Comparison of ENCODE assay signal across 8 mouse cellular contexts in the genomic region with DNA sequence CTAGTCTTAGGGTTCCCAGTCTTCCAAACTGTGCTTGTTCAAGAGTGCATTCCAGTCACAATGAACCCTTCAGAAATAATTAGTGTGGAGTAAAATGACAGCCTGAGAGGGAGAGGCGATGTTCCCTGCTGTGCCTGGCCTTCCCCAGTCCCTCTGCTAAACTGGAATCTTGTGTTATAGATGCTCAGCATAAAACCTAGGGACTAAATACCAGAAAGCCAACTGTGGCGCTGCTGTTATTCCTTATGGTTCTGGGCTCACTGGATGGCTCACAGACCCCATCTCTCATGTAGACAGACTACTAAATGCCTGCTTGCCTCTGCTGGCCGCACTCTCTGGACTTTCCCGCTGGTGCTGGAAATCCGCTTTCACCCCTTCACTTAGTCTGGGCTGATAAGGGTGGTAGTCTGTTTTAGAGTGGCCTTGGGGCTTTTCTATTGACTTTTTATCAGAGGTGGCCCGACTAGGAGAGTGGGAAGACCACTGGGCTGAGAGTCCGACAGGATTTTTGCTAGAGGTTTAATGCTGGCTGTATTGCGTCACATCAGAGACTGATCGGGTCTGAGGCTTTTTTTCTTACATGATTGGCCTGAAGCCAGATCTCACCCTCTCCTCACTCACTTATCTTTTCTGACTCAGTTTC. TPM values are rescaled to one million over a fixed set of nuclear protein-coding genes. Genes with fewer than 3 reads are reported as not detected.
DNase-seq lines count a peak whose midpoint lies in the region; ATAC-seq lines count a peak whose summit lies in the region.

No protein-coding gene starts in this region.

- peak overlapping the region; percentile 98 for H3K4me2 ChIP-seq in lung, embryonic 15.5 days
- peak overlapping the region; percentile 100 for H3K4me2 ChIP-seq in hindbrain, embryonic 16.5 days (ENCODE audit: low read length)

- 9% methylated on average over 9 of the region's 9 CpGs for WGBS in lung, embryonic 15.5 days
- WGBS in embryonic facial prominence, embryonic 10.5 days: 18% methylated on average over 9 of the region's 9 CpGs
- 27% methylated on average over 9 of the region's 9 CpGs for WGBS in hindbrain, embryonic 16.5 days

- peak overlapping the region; percentile 75 for H3K4me3 ChIP-seq in lung, embryonic 15.5 days
- H3K4me3 ChIP-seq in embryonic facial prominence, embryonic 10.5 days: peak overlapping the region; percentile 82
- H3K4me3 ChIP-seq in hindbrain, embryonic 16.5 days (ENCODE audit: low read length): peak overlapping the region; percentile 69

- peak overlapping the region; percentile 20; the same call in 1 of the 2 replicates for H3K9ac ChIP-seq in lung, embryonic 15.5 days
- H3K9ac ChIP-seq in hindbrain, embryonic 16.5 days (ENCODE audit: low read depth, low read length): peak overlapping the region; percentile 9; the same call in 1 of the 2 replicates

- peaks cover 32% of the 10 kb centered on the region for H3K4me1 ChIP-seq in lung, embryonic 15.5 days
- H3K4me1 ChIP-seq in embryonic facial prominence, embryonic 10.5 days: peaks cover 59% of the 10 kb centered on the region
- H3K4me1 ChIP-seq in hindbrain, embryonic 16.5 days (ENCODE audit: control insufficient read depth, insufficient read depth, low read depth, low read length): peaks cover 16% of the 10 kb centered on the region

- H3K27ac ChIP-seq in lung, embryonic 15.5 days: peak overlapping the region; percentile 11; the same call in 1 of the 2 replicates
- H3K27ac ChIP-seq in embryonic facial prominence, embryonic 10.5 days (replicated peaks): no peak overlapping the region
- no peak overlapping the region for H3K27ac ChIP-seq in hindbrain, embryonic 16.5 days (ENCODE audit: low read depth, low read length)

- intact Hi-C loops in left cerebral cortex, postnatal 36 days (cut with DNase I): no loop called here

- no peaks in the 10 kb centered on the region for H3K9me3 ChIP-seq in lung, embryonic 15.5 days
- H3K9me3 ChIP-seq in embryonic facial prominence, embryonic 10.5 days: no peaks in the 10 kb centered on the region
- peaks cover 2% of the 10 kb centered on the region; the same call in 1 of the 2 replicates for H3K9me3 ChIP-seq in hindbrain, embryonic 16.5 days (ENCODE audit: control insufficient read depth, low read length)

- H3K36me3 ChIP-seq in lung, embryonic 15.5 days: no peaks in the 10 kb centered on the region
- no peaks in the 10 kb centered on the region for H3K36me3 ChIP-seq in embryonic facial prominence, embryonic 10.5 days (replicated peaks)
- H3K36me3 ChIP-seq in hindbrain, embryonic 16.5 days (ENCODE audit: control insufficient read depth, insufficient read depth, low read length): no peaks in the 10 kb centered on the region

- no peak for ATAC-seq in lung, embryonic 15.5 days (ENCODE audit: borderline replicate concordance, extremely low read depth, low FRiP score, low TSS enrichment)
- no peak for ATAC-seq in hindbrain, embryonic 16.5 days
- no peak for ATAC-seq in erythroid progenitor cell, adult 5-6 weeks (replicated peaks; ENCODE audit: low FRiP score, poor library complexity, severe bottlenecking)

- DNase-seq in lung, adult 18-20 months: no peak
- peak; percentile 38 for DNase-seq in embryonic facial prominence, embryonic 10.5 days (ENCODE audit: low spot score)
- peak; percentile 43 for DNase-seq in neural tube, embryonic 10.5 days (ENCODE audit: extremely low spot score, low spot score)
- DNase-seq in spleen, postnatal 10 days (ENCODE audit: low spot score in 2 of 2): no peak
- no peak for DNase-seq in left cerebral cortex, postnatal 36 days (ENCODE audit: low spot score in 2 of 2)

- H3K27me3 ChIP-seq in lung, embryonic 15.5 days: peaks cover 34% of the 10 kb centered on the region
- H3K27me3 ChIP-seq in embryonic facial prominence, embryonic 10.5 days (replicated peaks; ENCODE audit: low read depth, poor library complexity, severe bottlenecking): peaks cover 71% of the 10 kb centered on the region
- peaks cover 25% of the 10 kb centered on the region for H3K27me3 ChIP-seq in hindbrain, embryonic 16.5 days (replicated peaks; ENCODE audit: control insufficient read depth, insufficient read depth, low read length)

RNA-seq across cellular contexts. Expression of a gene that starts 4.1 kb away (rescaled TPM):
- 6.9 and 7.2 TPM in 2 replicates for polyA plus RNA-seq in lung, embryonic 15.5 days (2015; fragmentation: Nextera tagmentation; extraction: Ambion mirVana)
- 3.3 and 3.9 TPM in 2 replicates for polyA plus RNA-seq in embryonic facial prominence, embryonic 10.5 days (2016; fragmentation: Nextera tagmentation; extraction: Ambion mirVana)
- polyA plus RNA-seq in hindbrain, embryonic 16.5 days (2015; fragmentation: Nextera tagmentation; extraction: Ambion mirVana): 1.7 TPM in 2 replicates
- total RNA-seq in erythroid progenitor cell, adult 5-6 weeks (2015; ENCODE audit: low replicate concordance): 1.8 and 4.6 TPM in 2 replicates
- 2.4 and 3.4 TPM in 2 replicates for total RNA-seq in erythroid progenitor cell, adult 5-6 weeks (2017; ENCODE audit: low replicate concordance)
- 10 to 100 TPM; 16.6 to 18.3 TPM for total RNA-seq in left cerebral cortex, postnatal 36 days (2021)

Comparison
In these comparisons a context has a peak if more than half of its experiments do, and no peak if none do; other contexts are left out.
1. DNase-seq: peak in embryonic facial prominence, embryonic 10.5 days (single experiment) and neural tube, embryonic 10.5 days (single experiment); none in lung, adult 18-20 months (0 of 2), spleen, postnatal 10 days (0 of 2) and left cerebral cortex, postnatal 36 days (0 of 2).
2. Peak in every context shown above with its lines, with median percentiles within 50 percentile points of each other: H3K4me3 ChIP-seq.